Mouse (Mus musculus): ENCODE results near the gene Mrpl46. TPM values are rescaled to one million over a fixed set of nuclear protein-coding genes. Genes with fewer than 3 reads are reported as not detected.

The Mrpl46 gene
- polyA plus RNA-seq (2015; fragmentation: Nextera tagmentation; extraction: Ambion mirVana), result 41.7 and 43.1 TPM in 2 replicates

- peak within 1 kb of the TSS; percentile 89 for H3K4me2 ChIP-seq (replicated peaks; ENCODE audit: low read depth, low read length)
- H3K27ac ChIP-seq (ENCODE audit: low read length), result peak within 1 kb of the TSS; percentile 73; the same call in 1 of the 2 replicates
- under 1% methylated on average over 44 of the region's 44 CpGs for WGBS
- no peaks in the 10 kb centered on the region for H3K9me3 ChIP-seq (ENCODE audit: low read length)
- peak within 1 kb of the TSS; percentile 93 for H3K4me3 ChIP-seq (ENCODE audit: low read depth, low read length)
- ATAC-seq (peak; percentile 99), DNase-seq (ENCODE audit: low spot score) (peak; percentile 93)
- H3K9ac ChIP-seq (replicated peaks; ENCODE audit: low read depth), result peak within 1 kb of the TSS; percentile 78
- H3K36me3 ChIP-seq (ENCODE audit: insufficient read depth, low read length), result no peaks in the 10 kb centered on the region
- no peaks in the 10 kb centered on the region for H3K27me3 ChIP-seq (replicated peaks; ENCODE audit: insufficient read depth, low read length)
- H3K4me1 ChIP-seq (ENCODE audit: insufficient read depth, low read depth, low read length), result peaks cover 10% of the 10 kb centered on the region
- no peak for TF ChIP-seq CTCF (IDR thresholded peaks at IDR 0.05)
- peak; percentile 64; the same call in 1 of the 2 replicates for TF ChIP-seq EP300 (IDR thresholded peaks at IDR 0.05)
Observed at GRCm38 (mm10) chr7:78782639-78783581, at the start of gene Mrpl46, which contains the start of gene Mrps11. Gene Mrpl46 (minus strand): TSS chr7:78783531. Gene Mrps11 (plus strand): TSS chr7:78783119.

- peak; percentile 26 for ATAC-seq
Observed at GRCm38 (mm10) chr7:78827749-78828362, 44.5 kb upstream of the Mrpl46 start.

GRCm38 (mm10) chr7:78826682-78827385, 43.5 kb upstream of the Mrpl46 start:
- H3K4me3 ChIP-seq (ENCODE audit: low read depth, low read length), result no peak overlapping the region
- DNase-seq (ENCODE audit: low spot score) (peak; percentile 65), ATAC-seq (peak; percentile 85)
- H3K4me2 ChIP-seq (replicated peaks; ENCODE audit: low read depth, low read length), result no peak overlapping the region
- H3K9ac ChIP-seq (replicated peaks; ENCODE audit: low read depth), result no peak overlapping the region
- H3K27ac ChIP-seq (ENCODE audit: low read length), result 0 out of 2 replicates have a peak overlapping the region, but pooled peaks have one; percentile 9
- no peaks in the 10 kb centered on the region for H3K4me1 ChIP-seq (ENCODE audit: insufficient read depth, low read depth, low read length)
- no peak for TF ChIP-seq EP300 (IDR thresholded peaks at IDR 0.05)
- TF ChIP-seq CTCF (IDR thresholded peaks at IDR 0.05), result peak; percentile 38
- WGBS, result 59% methylated on average over 9 of the region's 9 CpGs
- H3K36me3 ChIP-seq (ENCODE audit: insufficient read depth, low read length), result no peaks in the 10 kb centered on the region; the same call in none of the 2 replicates
- no peaks in the 10 kb centered on the region for H3K27me3 ChIP-seq (replicated peaks; ENCODE audit: insufficient read depth, low read length)
- no peaks in the 10 kb centered on the region for H3K9me3 ChIP-seq (ENCODE audit: low read length)

More at GRCm38 (mm10) chr7:78827749-78828362, 44.5 kb upstream of the Mrpl46 start:
- Histone ChIP-seq H3K9ac (replicated peaks; ENCODE audit: low read depth) (no peak overlapping the region), H3K27ac (ENCODE audit: low read length) (0 out of 2 replicates have a peak overlapping the region, but pooled peaks have one; percentile 9), H3K4me2 (replicated peaks; ENCODE audit: low read depth, low read length) (no peak overlapping the region), H3K9me3 (ENCODE audit: low read length) (no peaks in the 10 kb centered on the region), H3K36me3 (ENCODE audit: insufficient read depth, low read length) (no peaks in the 10 kb centered on the region; the same call in none of the 2 replicates), H3K4me3 (ENCODE audit: low read depth, low read length) (no peak overlapping the region), H3K27me3 (replicated peaks; ENCODE audit: insufficient read depth, low read length) (no peaks in the 10 kb centered on the region), H3K4me1 (ENCODE audit: insufficient read depth, low read depth, low read length) (no peaks in the 10 kb centered on the region)
- no peak for TF ChIP-seq EP300 (IDR thresholded peaks at IDR 0.05)
- no peak for TF ChIP-seq CTCF (IDR thresholded peaks at IDR 0.05)
- peak; percentile 25 for DNase-seq (ENCODE audit: low spot score)
- WGBS, result 57% methylated on average over 14 of the region's 14 CpGs

GRCm38 (mm10) chr7:78818336-78818735, 35.0 kb upstream of the Mrpl46 start:
- no peak for TF ChIP-seq CTCF (IDR thresholded peaks at IDR 0.05)
- no peak for TF ChIP-seq EP300 (IDR thresholded peaks at IDR 0.05)
- H3K27me3 ChIP-seq (replicated peaks; ENCODE audit: insufficient read depth, low read length), result no peaks in the 10 kb centered on the region
- H3K4me3 ChIP-seq (ENCODE audit: low read depth, low read length), result no peak overlapping the region
- H3K9ac ChIP-seq (replicated peaks; ENCODE audit: low read depth), result no peak overlapping the region
- ATAC-seq, result no peak
- H3K9me3 ChIP-seq (ENCODE audit: low read length), result no peaks in the 10 kb centered on the region
- no peaks in the 10 kb centered on the region for H3K36me3 ChIP-seq (ENCODE audit: insufficient read depth, low read length)
- 72% methylated on average over 12 of the region's 12 CpGs for WGBS
- no peak for DNase-seq (ENCODE audit: low spot score)
- H3K4me1 ChIP-seq (ENCODE audit: insufficient read depth, low read depth, low read length), result no peaks in the 10 kb centered on the region
- H3K4me2 ChIP-seq (replicated peaks; ENCODE audit: low read depth, low read length), result no peak overlapping the region
- no peak overlapping the region for H3K27ac ChIP-seq (ENCODE audit: low read length)

GRCm38 (mm10) chr7:78814766-78815165, 31.4 kb upstream of the Mrpl46 start:
- DNase-seq (ENCODE audit: low spot score), result no peak
- TF ChIP-seq EP300 (IDR thresholded peaks at IDR 0.05) (no peak), CTCF (IDR thresholded peaks at IDR 0.05) (no peak)
- no peak overlapping the region for H3K4me3 ChIP-seq (ENCODE audit: low read depth, low read length)
- H3K4me1 ChIP-seq (ENCODE audit: insufficient read depth, low read depth, low read length), result no peaks in the 10 kb centered on the region
- H3K9me3 ChIP-seq (ENCODE audit: low read length), result no peaks in the 10 kb centered on the region
- no peak overlapping the region for H3K9ac ChIP-seq (replicated peaks; ENCODE audit: low read depth)
- no peak for ATAC-seq
- no peaks in the 10 kb centered on the region for H3K36me3 ChIP-seq (ENCODE audit: insufficient read depth, low read length)
- no peak overlapping the region for H3K4me2 ChIP-seq (replicated peaks; ENCODE audit: low read depth, low read length)
- H3K27ac ChIP-seq (ENCODE audit: low read length), result no peak overlapping the region
- H3K27me3 ChIP-seq (replicated peaks; ENCODE audit: insufficient read depth, low read length), result no peaks in the 10 kb centered on the region

All from lung, postnatal 0 days (tissue).